ENCODE assay signal across 24 mouse cellular contexts in genomic region chr8:8499921-8500320, GRCm38 (mm10).
"Had no signal": no experiment of that assay in that cellular context is flagged by ENCODE, and none has a peak within 500 bp of the region (broad histone marks: within the 10 kb centered on the region; RNA-seq: fewer than 3 reads in every experiment).

No protein-coding gene starts in this region.

- H3K4me2 ChIP-seq: heart, embryonic 11.5 days; heart, embryonic 13.5 days; heart, embryonic 15.5 days; hindbrain, embryonic 13.5 days; hindbrain, embryonic 15.5 days; limb, embryonic 12.5 days; liver, embryonic 12.5 days had no signal

- H3K9me3 ChIP-seq: heart, embryonic 13.5 days; heart, embryonic 15.5 days; hindbrain, embryonic 13.5 days; hindbrain, embryonic 15.5 days; limb, embryonic 10.5 days; limb, embryonic 12.5 days; liver, embryonic 12.5 days had no signal

- H3K27me3 ChIP-seq: heart, embryonic 15.5 days; hindbrain, embryonic 15.5 days; limb, embryonic 12.5 days had no signal

- ATAC-seq: hindbrain, postnatal 0 days; intestine, embryonic 16.5 days; liver, embryonic 12.5 days had no signal

- H3K4me3 ChIP-seq: heart, embryonic 13.5 days; heart, embryonic 15.5 days; hindbrain, embryonic 13.5 days; hindbrain, embryonic 15.5 days; layer of hippocampus, adult 2 months; left cerebral cortex, adult 2 months; limb, embryonic 10.5 days; limb, embryonic 12.5 days; liver, embryonic 12.5 days had no signal

- H3K9ac ChIP-seq: heart, embryonic 13.5 days; heart, embryonic 15.5 days; hindbrain, embryonic 13.5 days; hindbrain, embryonic 15.5 days; limb, embryonic 12.5 days; liver, embryonic 12.5 days; liver, embryonic 14.5 days had no signal

- DNase-seq: gastrocnemius, postnatal 14 days; gastrocnemius, postnatal 36 days; heart, adult 18-20 months; heart, postnatal 14 days; heart, postnatal 36 days; kidney, adult 11 months; kidney, adult 2 months; kidney, postnatal 10 days; kidney, postnatal 25 days; kidney, postnatal 4 days; liver had no signal

- H3K4me1 ChIP-seq: liver, embryonic 12.5 days had no signal

- H3K36me3 ChIP-seq: heart, embryonic 13.5 days; heart, embryonic 15.5 days; hindbrain, embryonic 13.5 days; hindbrain, embryonic 15.5 days; limb, embryonic 10.5 days; limb, embryonic 12.5 days; liver, embryonic 12.5 days had no signal

- H3K27ac ChIP-seq: heart, embryonic 13.5 days; heart, embryonic 15.5 days; hindbrain, embryonic 13.5 days; hindbrain, embryonic 15.5 days; hindbrain, postnatal 0 days; layer of hippocampus, adult 2 months; left cerebral cortex, adult 2 months; limb, embryonic 12.5 days; liver, embryonic 12.5 days; liver, embryonic 14.5 days had no signal
